Mouse (Mus musculus) CD4-positive naive resting alpha-beta T cell, adult 57 days (primary cell): ENCODE data around the gene H2-K1. TPM values are rescaled to one million over a fixed set of nuclear protein-coding genes. Genes with fewer than 3 reads are reported as not detected.

Experiments
- total RNA-seq: library from RNA; stranded (reverse); gene quantifications from one replicate; pipeline ENCODE4 v1.2.4, GENCODE M21; 2023

Gene H2-K1
- 4,746 TPM for total RNA-seq

GRCm38 (mm10) chr17:34000150-34000537, at the start of gene H2-K1:
Gene H2-K1, minus strand, starts transcription at chr17:34000347.

GRCm38 (mm10) chr17:34038878-34039561, 38.9 kb upstream of the H2-K1 start, which contains the start of gene Col11a2:
Gene Col11a2, plus strand, starts transcription at chr17:34039437.

GRCm38 (mm10) chr17:34031465-34032173, 31.5 kb upstream of the H2-K1 start, which contains the start of the genes Slc39a7 and Rxrb:
Gene Slc39a7, minus strand, starts transcription at chr17:34031682.
Gene Rxrb, plus strand, starts transcription at chr17:34031812.

DNA sequence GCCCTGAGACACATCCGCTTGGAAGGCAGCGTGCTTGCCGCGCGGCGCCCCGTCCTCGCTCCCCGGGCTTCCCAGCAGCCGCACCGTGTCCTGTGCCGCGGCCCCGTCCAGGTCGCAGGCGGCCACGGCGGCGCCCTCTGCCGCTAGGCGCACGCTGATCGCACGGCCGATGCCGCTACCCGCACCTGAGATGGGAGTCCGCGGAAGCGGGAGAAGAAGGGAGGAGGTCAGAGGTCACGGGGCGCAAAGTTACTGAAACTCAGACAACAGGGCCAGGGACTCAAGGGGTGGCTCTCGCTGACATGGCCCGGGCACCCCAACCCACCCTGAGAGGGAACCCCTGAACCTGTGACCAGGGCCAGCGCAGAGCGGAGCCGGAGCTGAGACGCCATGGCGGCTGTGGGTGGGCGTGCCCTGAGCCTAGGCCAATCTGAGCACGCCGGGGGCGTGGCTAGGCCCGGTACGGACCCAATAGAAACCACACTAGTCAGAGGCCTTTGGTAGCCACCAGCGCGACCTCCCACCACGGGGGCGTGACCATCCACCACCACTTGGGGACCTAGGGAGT, 27.6 kb upstream of the H2-K1 start, which contains the start of gene H2-Ke6:
TSS of gene H2-Ke6 (minus strand) at position 405 of the 568 bp plus-strand sequence.

DNA sequence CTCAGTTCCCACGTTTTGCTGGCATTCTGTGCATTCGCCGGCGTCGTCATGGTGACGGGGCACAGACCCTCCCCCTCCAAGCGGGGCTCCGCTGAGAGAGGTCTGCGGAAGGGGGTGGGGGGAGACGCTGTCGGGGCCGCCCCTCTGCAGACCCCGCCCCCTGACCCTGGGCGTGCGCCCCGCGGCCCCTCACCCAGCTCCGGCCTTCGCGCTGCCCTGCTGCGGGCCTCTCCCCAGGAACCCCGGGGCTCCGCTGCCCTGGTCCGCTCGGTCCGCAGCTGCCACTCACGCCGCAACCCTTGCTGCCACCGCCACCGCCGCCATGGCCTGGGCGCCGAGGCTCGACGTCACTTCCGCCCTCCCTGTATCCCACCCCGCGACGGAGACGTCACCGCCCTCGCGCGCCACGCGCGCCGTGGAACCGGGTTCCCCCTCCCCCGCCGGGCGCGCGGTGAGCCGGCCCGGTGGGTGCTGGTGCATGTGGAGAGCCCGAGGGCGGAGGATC, 24.2 kb upstream of the H2-K1 start, which contains the start of gene Ring1:
TSS of gene Ring1 (minus strand) at position 364 of the 505 bp plus-strand sequence.

DNA sequence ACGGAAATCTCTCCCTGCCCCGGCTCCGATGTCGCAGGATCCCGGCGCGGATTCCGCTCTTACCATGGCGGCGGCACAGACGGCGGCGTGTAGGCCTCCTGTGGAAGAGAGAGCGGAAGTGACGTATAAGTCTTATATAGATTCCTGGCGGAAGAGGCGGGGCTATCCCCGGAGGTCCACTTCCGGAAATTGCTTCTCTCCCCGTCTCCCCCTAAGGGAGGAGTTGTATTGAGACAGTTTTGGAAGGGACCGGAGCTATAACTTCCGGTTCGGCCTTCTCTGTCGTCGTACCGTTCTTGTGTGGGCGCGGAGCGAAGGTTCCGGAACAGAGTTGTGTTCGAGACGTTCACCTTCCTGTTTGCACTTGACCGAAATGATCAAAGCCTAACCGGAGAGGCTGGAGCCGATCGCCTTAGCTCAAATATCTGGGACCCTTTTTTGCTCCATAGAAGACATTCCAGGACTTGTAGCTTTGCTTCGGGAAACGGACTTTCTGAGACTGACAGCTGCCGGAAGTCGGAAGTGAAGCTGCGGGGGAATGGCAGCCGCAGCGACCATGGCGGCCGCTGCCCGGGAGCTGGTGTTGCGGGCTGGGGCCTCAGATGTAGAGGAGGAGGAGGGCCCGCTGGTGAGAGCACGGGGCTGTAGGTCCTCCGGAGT, 44.5 kb downstream of the H2-K1 start, which contains the start of the genes Vps52 and Rps18:
TSS of gene Vps52 (plus strand) at position 258 of the 660 bp plus-strand sequence.
TSS of gene Rps18 (minus strand) at position 447 of the 660 bp plus-strand sequence.

GRCm38 (mm10) chr17:33951021-33951946, 48.9 kb downstream of the H2-K1 start, which contains the start of gene B3galt4:
Gene B3galt4, minus strand, starts transcription at chr17:33951488.

Other genes with a start within 250 kb of the H2-K1 start
- gene Rab11b, start 239.8 kb downstream of the H2-K1 start, total RNA-seq: 213 TPM
- 1.1 TPM for gene Angptl4, start 218.5 kb downstream of the H2-K1 start, total RNA-seq
- 1.9 TPM for gene Kank3, start 189.8 kb downstream of the H2-K1 start, total RNA-seq
- gene Rps28, start 175.8 kb downstream of the H2-K1 start, total RNA-seq: 5,043 TPM
- gene Ndufa7, start 175.8 kb downstream of the H2-K1 start, total RNA-seq: 121 TPM
- gene Cd320, start 157.3 kb downstream of the H2-K1 start, total RNA-seq: 8.2 TPM
- gene Gm7029, start 126.5 kb downstream of the H2-K1 start, total RNA-seq: not detected
- 11.2 TPM for gene Kifc1, start 109.7 kb downstream of the H2-K1 start, total RNA-seq
- 2.3 TPM for gene Platr17, start 95.2 kb downstream of the H2-K1 start, total RNA-seq
- 68.7 TPM for gene Daxx, start 90.9 kb downstream of the H2-K1 start, total RNA-seq
- 309 TPM for gene Tapbp, start 84.4 kb downstream of the H2-K1 start, total RNA-seq
- gene Zbtb22, start 84.4 kb downstream of the H2-K1 start, total RNA-seq: 29.6 TPM
- 187 TPM for gene Rgl2, start 70.8 kb downstream of the H2-K1 start, total RNA-seq
- gene Pfdn6, start 60.0 kb downstream of the H2-K1 start, total RNA-seq: 61.6 TPM
- 60.7 TPM for gene Wdr46, start 59.7 kb downstream of the H2-K1 start, total RNA-seq
- gene B3galt4, start 48.9 kb downstream of the H2-K1 start, total RNA-seq: 14.8 TPM
- 55.2 TPM for gene Vps52, start 44.5 kb downstream of the H2-K1 start, total RNA-seq
- gene Rps18, start 44.3 kb downstream of the H2-K1 start, total RNA-seq: 2,022 TPM
- gene Ring1, start 24.3 kb upstream of the H2-K1 start, total RNA-seq: 26.4 TPM
- 130 TPM for gene H2-Ke6, start 27.7 kb upstream of the H2-K1 start, total RNA-seq
- 107 TPM for gene Slc39a7, start 31.3 kb upstream of the H2-K1 start, total RNA-seq
- 109 TPM for gene Rxrb, start 31.5 kb upstream of the H2-K1 start, total RNA-seq
- 40.9 TPM for gene Col11a2, start 39.1 kb upstream of the H2-K1 start, total RNA-seq
- 8.9 TPM for gene H2-Oa, start 92.0 kb upstream of the H2-K1 start, total RNA-seq
- gene H2-DMa, start 119.2 kb upstream of the H2-K1 start, total RNA-seq: 41.5 TPM
- gene Brd2, start 122.3 kb upstream of the H2-K1 start, total RNA-seq: 400 TPM
- gene H2-DMb2, start 143.0 kb upstream of the H2-K1 start, total RNA-seq: 40.5 TPM
- gene H2-DMb1, start 152.7 kb upstream of the H2-K1 start, total RNA-seq: 26.0 TPM
- gene Tap1, start 187.2 kb upstream of the H2-K1 start, total RNA-seq: 163 TPM
- 144 TPM for gene Psmb9, start 187.4 kb upstream of the H2-K1 start, total RNA-seq
- 220 TPM for gene Psmb8, start 197.4 kb upstream of the H2-K1 start, total RNA-seq
- 147 TPM for gene Tap2, start 203.2 kb upstream of the H2-K1 start, total RNA-seq
- gene H2-Ob, start 238.6 kb upstream of the H2-K1 start, total RNA-seq: 92.6 TPM